Mouse (Mus musculus) limb, embryonic 15.5 days (tissue): ENCODE data around the gene Spout1. TPM values are rescaled to one million over a fixed set of nuclear protein-coding genes. Genes with fewer than 3 reads are reported as not detected.
"Not testable (repeated sequence)": the region's sequence is repeated elsewhere in the genome, so short reads cannot be mapped to it uniquely, and the experiment has no call there.

ENCODE experiments used
- ATAC-seq: fragments of 200-750 bp; cut with Nextera tagmentation; 2 replicates; pipeline ENCODE4 v1.8.0; 2017; ENCODE audit warnings: low read depth, moderate TSS enrichment; ENCODE audit not compliant: insufficient number of reproducible peaks, low FRiP score, low TSS enrichment
- H3K27ac ChIP-seq: fragments of 300-500 bp; sonication (generic); 2 replicates; pipeline ENCODE4 v1.5.1; 2015; ENCODE audit warnings: moderate library complexity, mild to moderate bottlenecking, inconsistent platforms
- H3K27me3 ChIP-seq: fragments of 300-500 bp; sonication (generic); 2 replicates; pipeline ENCODE4 v1.6.1; 2015; ENCODE audit warnings: inconsistent platforms
- H3K36me3 ChIP-seq: fragments of 300-500 bp; sonication (generic); 2 replicates; pipeline ENCODE4 v1.6.1; 2015; ENCODE audit warnings: inconsistent platforms
- H3K4me1 ChIP-seq: fragments of 300-500 bp; sonication (generic); 2 replicates; pipeline ENCODE4 v1.6.1; 2015; ENCODE audit warnings: inconsistent platforms
- H3K4me2 ChIP-seq: fragments of 300-500 bp; sonication (generic); 2 replicates; pipeline ENCODE4 v1.6.1; 2015; ENCODE audit warnings: mild to moderate bottlenecking, inconsistent platforms
- H3K4me3 ChIP-seq: fragments of 300-500 bp; sonication (generic); 2 replicates; pipeline ENCODE4 v1.5.1; 2015; ENCODE audit warnings: mild to moderate bottlenecking, inconsistent platforms
- H3K9ac ChIP-seq: fragments of 300-500 bp; sonication (generic); 2 replicates; pipeline ENCODE4 v1.6.1; 2015; ENCODE audit warnings: inconsistent platforms
- H3K9me3 ChIP-seq: fragments of 300-500 bp; sonication (generic); 2 replicates; pipeline ENCODE4 v1.6.1; 2016; ENCODE audit warnings: inconsistent platforms
- WGBS: fragments of 180-500 bp; shearing (Covaris S2); methylation state at CpG from one replicate; pipeline ENCODE4 v1.1.7; 2015; 5-methylcytosine and 5-hydroxymethylcytosine counted together
- polyA plus RNA-seq: library from polyadenylated mRNA; unstranded; fragments of >200 nt; fragmentation: Nextera tagmentation; extraction: Ambion mirVana; gene quantifications from 2 replicates; pipeline ENCODE4 v1.2.1, GENCODE M21; 2015

Spout1 gene
- polyA plus RNA-seq, 1 experiment from 2014 or later = 75.0 TPM

- 93% methylated on average over 8 of the region's 8 CpGs for WGBS
- no peaks in the 10 kb centered on the region for H3K9me3 ChIP-seq
- no peak for ATAC-seq
- H3K4me2 ChIP-seq = no peak overlapping the region
- H3K27me3 ChIP-seq = no peaks in the 10 kb centered on the region
- H3K9ac ChIP-seq = no peak overlapping the region
- H3K27ac ChIP-seq = no peak overlapping the region
- H3K4me3 ChIP-seq = no peak overlapping the region
- peaks cover 50% of the 10 kb centered on the region for H3K36me3 ChIP-seq
- H3K4me1 ChIP-seq = peaks cover 30% of the 10 kb centered on the region
These were observed 2.4 kb downstream of the Spout1 start for GRCm38 (mm10) chr2:30175897-30176296.

- peaks cover 30% of the 10 kb centered on the region for H3K4me1 ChIP-seq
- H3K4me3 ChIP-seq = no peak overlapping the region
- no peaks in the 10 kb centered on the region for H3K9me3 ChIP-seq
- no peak overlapping the region for H3K9ac ChIP-seq
- H3K27ac ChIP-seq = no peak overlapping the region
- H3K27me3 ChIP-seq = no peaks in the 10 kb centered on the region
- H3K4me2 ChIP-seq = no peak overlapping the region
- WGBS = 96% methylated on average over 20 of the region's 20 CpGs
- no peak for ATAC-seq
- peaks cover 50% of the 10 kb centered on the region for H3K36me3 ChIP-seq
These were observed 4.6 kb downstream of the Spout1 start for GRCm38 (mm10) chr2:30173541-30174240.

GRCm38 (mm10) chr2:30171997-30172382 is 6.3 kb downstream of the Spout1 start:
- Histone ChIP-seq H3K4me2 (peak overlapping the region; percentile 96), H3K27me3 (no peaks in the 10 kb centered on the region), H3K9me3 (no peaks in the 10 kb centered on the region), H3K4me3 (peak overlapping the region; percentile 70), H3K4me1 (peaks cover 18% of the 10 kb centered on the region), H3K36me3 (peaks cover 49% of the 10 kb centered on the region), H3K9ac (peak overlapping the region; percentile 74), H3K27ac (peak overlapping the region; percentile 91)
- no peak for ATAC-seq
- under 1% methylated on average over 19 of the region's 19 CpGs for WGBS

- Histone ChIP-seq H3K27me3 (no peaks in the 10 kb centered on the region), H3K4me3 (peak within 1 kb of the TSS; percentile 70), H3K4me2 (peak within 1 kb of the TSS; percentile 96), H3K27ac (peak within 1 kb of the TSS; percentile 91), H3K4me1 (peaks cover 15% of the 10 kb centered on the region), H3K36me3 (peaks cover 44% of the 10 kb centered on the region), H3K9ac (peak within 1 kb of the TSS; percentile 74), H3K9me3 (no peaks in the 10 kb centered on the region)
- under 1% methylated on average over 75 of the region's 75 CpGs for WGBS
- ATAC-seq = peak; percentile 91
These were observed 6.8 kb downstream of the Spout1 start, which contains the start of gene Endog for GRCm38 (mm10) chr2:30171371-30171996. TSS of gene Endog (plus strand) at chr2:30171493.

- Histone ChIP-seq H3K9me3 (no peaks in the 10 kb centered on the region), H3K4me1 (peaks cover 3% of the 10 kb centered on the region; the same call in 1 of the 2 replicates), H3K27me3 (no peaks in the 10 kb centered on the region), H3K9ac (no peak overlapping the region), H3K27ac (no peak overlapping the region), H3K4me3 (no peak overlapping the region), H3K4me2 (no peak overlapping the region), H3K36me3 (no peaks in the 10 kb centered on the region)
- WGBS = 58% methylated on average over 4 of the region's 4 CpGs
- ATAC-seq = no peak
These were observed 11.6 kb downstream of the Spout1 start for GRCm38 (mm10) chr2:30166677-30167076.

GRCm38 (mm10) chr2:30164340-30164932 is 13.8 kb downstream of the Spout1 start:
- WGBS = 50% methylated on average over 9 of the region's 9 CpGs
- H3K4me1 ChIP-seq = no peaks in the 10 kb centered on the region
- no peak overlapping the region for H3K4me3 ChIP-seq
- no peak overlapping the region for H3K9ac ChIP-seq
- no peaks in the 10 kb centered on the region for H3K9me3 ChIP-seq
- ATAC-seq = no peak
- H3K27ac ChIP-seq = no peak overlapping the region
- H3K27me3 ChIP-seq = no peaks in the 10 kb centered on the region
- H3K36me3 ChIP-seq = no peaks in the 10 kb centered on the region
- H3K4me2 ChIP-seq = no peak overlapping the region

- Histone ChIP-seq H3K27ac (no peak overlapping the region), H3K4me1 (no peaks in the 10 kb centered on the region), H3K27me3 (no peaks in the 10 kb centered on the region), H3K9ac (no peak overlapping the region), H3K4me3 (no peak overlapping the region), H3K36me3 (no peaks in the 10 kb centered on the region), H3K4me2 (no peak overlapping the region), H3K9me3 (no peaks in the 10 kb centered on the region)
- ATAC-seq = no peak
These were observed 16.4 kb downstream of the Spout1 start for GRCm38 (mm10) chr2:30161809-30162208.

GRCm38 (mm10) chr2:30159871-30160270 is 18.4 kb downstream of the Spout1 start:
- not testable (repeated sequence) for H3K4me2 ChIP-seq, H3K4me1 ChIP-seq, H3K36me3 ChIP-seq, ATAC-seq, H3K27me3 ChIP-seq, H3K9ac ChIP-seq, H3K9me3 ChIP-seq, H3K4me3 ChIP-seq, H3K27ac ChIP-seq
- WGBS = 81% methylated on average over 6 of the region's 10 CpGs

GRCm38 (mm10) chr2:30152616-30153015 is 25.6 kb downstream of the Spout1 start:
- Histone ChIP-seq H3K9me3 (no peaks in the 10 kb centered on the region), H3K4me2 (no peak overlapping the region), H3K27me3 (no peaks in the 10 kb centered on the region), H3K36me3 (peaks cover 43% of the 10 kb centered on the region), H3K9ac (no peak overlapping the region), H3K4me1 (no peaks in the 10 kb centered on the region), H3K4me3 (no peak overlapping the region), H3K27ac (no peak overlapping the region)
- 80% methylated on average over 8 of the region's 8 CpGs for WGBS
- ATAC-seq = no peak

GRCm38 (mm10) chr2:30151840-30152239 is 26.4 kb downstream of the Spout1 start:
- no peak overlapping the region for H3K4me3 ChIP-seq
- ATAC-seq = no peak
- H3K27ac ChIP-seq = no peak overlapping the region
- no peaks in the 10 kb centered on the region for H3K9me3 ChIP-seq
- no peaks in the 10 kb centered on the region for H3K27me3 ChIP-seq
- peaks cover 51% of the 10 kb centered on the region for H3K36me3 ChIP-seq
- 84% methylated on average over 11 of the region's 11 CpGs for WGBS
- no peak overlapping the region for H3K4me2 ChIP-seq
- H3K4me1 ChIP-seq = no peaks in the 10 kb centered on the region
- H3K9ac ChIP-seq = no peak overlapping the region

- H3K4me1 ChIP-seq = no peaks in the 10 kb centered on the region
- no peak overlapping the region for H3K4me3 ChIP-seq
- no peak overlapping the region for H3K27ac ChIP-seq
- H3K27me3 ChIP-seq = no peaks in the 10 kb centered on the region
- no peak overlapping the region for H3K4me2 ChIP-seq
- no peak overlapping the region for H3K9ac ChIP-seq
- 90% methylated on average over 4 of the region's 4 CpGs for WGBS
- H3K9me3 ChIP-seq = no peaks in the 10 kb centered on the region
- peaks cover 91% of the 10 kb centered on the region for H3K36me3 ChIP-seq
- no peak for ATAC-seq
These were observed 30.8 kb downstream of the Spout1 start for GRCm38 (mm10) chr2:30147466-30147865.

- Histone ChIP-seq H3K4me1 (no peaks in the 10 kb centered on the region), H3K27ac (no peak overlapping the region), H3K9ac (no peak overlapping the region), H3K27me3 (no peaks in the 10 kb centered on the region), H3K4me2 (no peak overlapping the region), H3K36me3 (peaks cover 91% of the 10 kb centered on the region), H3K9me3 (no peaks in the 10 kb centered on the region), H3K4me3 (no peak overlapping the region)
- 95% methylated on average over 4 of the region's 4 CpGs for WGBS
- ATAC-seq = no peak
These were observed 33.8 kb downstream of the Spout1 start for GRCm38 (mm10) chr2:30144436-30144835.
